Mouse (Mus musculus) cerebellum, adult 2 months (tissue): Measurements from ENCODE around the gene Mcrip1. TPM values are rescaled to one million over a fixed set of nuclear protein-coding genes. Genes with fewer than 3 reads are reported as not detected.

Experiments
- DNase-seq, 2 experiments: peaks; one replicate each; pipeline ENCODE4 v3.0.0; 2021
- H3K27ac ChIP-seq: fragments of 200-500 bp; 2 replicates; pipeline ENCODE4 v1.5.1; 2012; ENCODE audit warnings: low read length, control low read depth, inconsistent platforms; ENCODE audit not compliant: insufficient read depth
- H3K27me3 ChIP-seq: fragments of 200-500 bp; 2 replicates; pipeline ENCODE4 v1.6.1; 2012; ENCODE audit warnings: inconsistent platforms, mild to moderate bottlenecking, low read length, moderate library complexity; ENCODE audit not compliant: control insufficient read depth, insufficient read depth
- H3K4me1 ChIP-seq: fragments of 200-500 bp; 2 replicates; pipeline ENCODE4 v1.6.1; 2011; ENCODE audit warnings: low read length; ENCODE audit not compliant: control insufficient read depth, insufficient read depth
- H3K4me3 ChIP-seq: fragments of 200-500 bp; replicated peaks from 2 replicates; pipeline ENCODE3; 2011; ENCODE audit warnings: mild to moderate bottlenecking, low read depth, low read length, control low read depth; ENCODE audit not compliant: insufficient read depth
- CTCF ChIP-seq: fragments of 200-500 bp; IDR thresholded peaks from 2 replicates; pipeline ENCODE4 v1.5.1; 2011; ENCODE audit warnings: low read depth, mild to moderate bottlenecking, control low read depth, low read length, moderate library complexity, borderline replicate concordance; ENCODE audit not compliant: insufficient read depth
- POLR2A ChIP-seq: fragments of 200-500 bp; IDR thresholded peaks from 2 replicates; pipeline ENCODE4 v1.6.1; 2011; ENCODE audit warnings: low read length, control low read depth, borderline replicate concordance; ENCODE audit not compliant: insufficient read depth
- WGBS: fragments of 180-500 bp; shearing (Covaris S2); methylation state at CpG from one replicate; pipeline ENCODE4 v1.1.7; 2018; 5-methylcytosine and 5-hydroxymethylcytosine counted together
- polyA plus RNA-seq: library from polyadenylated mRNA; depleted of rRNA; stranded (reverse); fragments of >200 nt; gene quantifications from 2 replicates; pipeline ENCODE4 v1.2.3, GENCODE M21; 2012

The Mcrip1 gene
- polyA plus RNA-seq, 1 experiment, result 168 TPM

- Histone ChIP-seq H3K27me3 (no peaks in the 10 kb centered on the region), H3K4me3 (no peak overlapping the region), H3K4me1 (peaks cover 11% of the 10 kb centered on the region), H3K27ac (no peak overlapping the region)
- 19% methylated on average over 16 of the region's 16 CpGs for WGBS
- no peak for DNase-seq
- TF ChIP-seq CTCF, result no peak
- no peak for TF ChIP-seq POLR2A
Measured at GRCm38 (mm10) chr11:120510375-120511030, 39.0 kb downstream of the Mcrip1 start.

GRCm38 (mm10) chr11:120509940-120510339 lies 39.6 kb downstream of the Mcrip1 start:
- TF ChIP-seq POLR2A, result no peak
- TF ChIP-seq CTCF, result no peak
- Histone ChIP-seq H3K4me1 (peaks cover 11% of the 10 kb centered on the region), H3K27ac (no peak overlapping the region), H3K4me3 (no peak overlapping the region), H3K27me3 (no peaks in the 10 kb centered on the region)
- DNase-seq, result no peak
- 75% methylated on average over 4 of the region's 4 CpGs for WGBS

DNA sequence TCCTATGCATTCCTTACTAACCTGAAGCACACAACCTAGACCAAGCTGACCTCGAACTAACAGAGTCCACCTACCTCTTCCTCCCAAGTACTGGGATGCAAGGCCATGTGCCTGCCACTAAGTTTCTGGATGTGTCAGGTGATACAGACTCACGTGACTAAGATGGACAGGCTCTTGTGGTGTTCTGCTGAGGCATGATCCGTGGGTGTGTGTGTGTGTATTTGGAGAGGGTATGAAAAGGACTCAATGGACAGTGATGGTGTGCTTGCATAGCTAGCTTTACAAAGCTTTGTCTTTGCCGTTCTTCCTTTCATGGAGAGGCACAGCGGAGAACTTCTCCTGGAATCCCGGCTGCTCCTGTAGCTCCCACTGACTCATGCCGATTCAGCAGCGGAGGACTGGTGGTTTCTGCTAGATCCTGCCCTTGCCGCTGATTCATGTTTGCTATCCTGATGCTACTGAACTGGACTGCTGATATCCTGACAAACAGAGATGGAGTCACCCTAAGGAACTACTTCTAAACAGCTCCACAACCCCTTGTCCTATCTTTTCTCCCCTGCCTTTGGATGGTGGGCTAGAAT lies 41.1 kb downstream of the Mcrip1 start:
- Histone ChIP-seq H3K4me3 (no peak overlapping the region), H3K4me1 (peaks cover 9% of the 10 kb centered on the region; the same call in 1 of the 2 replicates), H3K27ac (no peak overlapping the region), H3K27me3 (no peaks in the 10 kb centered on the region)
- TF ChIP-seq POLR2A (no peak), CTCF (no peak)
- whole genome bisulfite sequencing, result 83% methylated on average over 9 of the region's 9 CpGs
- DNase-seq, result no peak

GRCm38 (mm10) chr11:120507611-120508289 lies 41.8 kb downstream of the Mcrip1 start:
- Histone ChIP-seq H3K27ac (no peak overlapping the region), H3K4me3 (no peak overlapping the region), H3K4me1 (peaks cover 3% of the 10 kb centered on the region; the same call in 1 of the 2 replicates), H3K27me3 (no peaks in the 10 kb centered on the region)
- TF ChIP-seq POLR2A (no peak), CTCF (no peak)
- WGBS, result 91% methylated on average over 13 of the region's 13 CpGs
- no peak for DNase-seq

- peak in 1 of 2 experiments; percentile 56 for DNase-seq
- TF ChIP-seq CTCF, result peak; percentile 64
- no peak for TF ChIP-seq POLR2A
- Histone ChIP-seq H3K27me3 (no peaks in the 10 kb centered on the region), H3K27ac (no peak overlapping the region), H3K4me1 (no peaks in the 10 kb centered on the region), H3K4me3 (no peak overlapping the region)
- 50% methylated on average over 4 of the region's 4 CpGs for WGBS
Measured at GRCm38 (mm10) chr11:120506899-120507298, 42.6 kb downstream of the Mcrip1 start.

DNA sequence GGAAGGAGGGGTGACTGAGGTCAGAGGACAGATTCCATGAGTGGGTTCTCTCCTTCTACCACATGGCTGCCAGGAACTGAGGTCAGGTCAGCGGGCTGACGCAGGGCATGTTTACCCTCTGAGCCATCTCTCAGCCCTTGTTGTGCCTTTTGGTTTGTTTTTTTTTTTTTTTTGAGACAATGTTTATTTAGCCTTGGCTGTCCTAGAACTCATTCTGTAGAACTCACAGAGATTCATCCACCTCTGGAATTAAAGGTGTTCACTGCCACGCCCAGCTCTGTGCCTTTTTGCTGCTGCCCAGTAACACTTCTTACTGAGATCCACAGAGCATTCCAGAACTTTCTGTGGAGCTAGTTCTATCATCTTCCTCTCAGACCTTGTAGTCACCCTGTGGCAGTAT lies 43.9 kb downstream of the Mcrip1 start:
- TF ChIP-seq POLR2A, result no peak
- no peak for TF ChIP-seq CTCF
- Histone ChIP-seq H3K4me1 (no peaks in the 10 kb centered on the region), H3K4me3 (no peak overlapping the region), H3K27me3 (no peaks in the 10 kb centered on the region), H3K27ac (no peak overlapping the region)
- 91% methylated on average over 3 of the region's 3 CpGs for WGBS
- no peak for DNase-seq

GRCm38 (mm10) chr11:120501701-120502100 lies 47.8 kb downstream of the Mcrip1 start:
- no peak overlapping the region for H3K4me3 ChIP-seq
- DNase-seq, result no peak
- TF ChIP-seq POLR2A (no peak), CTCF (no peak)
- no peak overlapping the region for H3K27ac ChIP-seq
- 83% methylated on average over 4 of the region's 4 CpGs for WGBS
- no peaks in the 10 kb centered on the region for H3K27me3 ChIP-seq
- no peaks in the 10 kb centered on the region for H3K4me1 ChIP-seq
